Mouse (Mus musculus): Measurements from ENCODE around the gene Gm11627. TPM values are rescaled to one million over a fixed set of nuclear protein-coding genes. Genes with fewer than 3 reads are reported as not detected.
A peak's percentile ranks its signal among the peaks of the same experiment; 100 is the strongest.
"Not testable (repeated sequence)": the region's sequence is repeated elsewhere in the genome, so short reads cannot be mapped to it uniquely, and the experiment has no call there.

Gene Gm11627
- polyA plus RNA-seq, 1 experiment from 2014 or later: 7.3 TPM

- peak overlapping the region; percentile 92 for H3K27ac ChIP-seq
- H3K4me2 ChIP-seq (replicated peaks): peak overlapping the region; percentile 65
- peak overlapping the region; percentile 98 for H3K9ac ChIP-seq
- peak; percentile 62 for ATAC-seq (ENCODE audit: low FRiP score, low read depth)
- no peaks in the 10 kb centered on the region for H3K9me3 ChIP-seq
- no peaks in the 10 kb centered on the region for H3K27me3 ChIP-seq (replicated peaks)
- H3K4me1 ChIP-seq: peaks cover 17% of the 10 kb centered on the region
- no peaks in the 10 kb centered on the region for H3K36me3 ChIP-seq
- H3K4me3 ChIP-seq: peak overlapping the region; percentile 96
- under 1% methylated on average over 39 of the region's 39 CpGs for WGBS
Observed at GRCm38 (mm10) chr11:102555400-102556030, 23.7 kb downstream of the Gm11627 start.

- no peak overlapping the region for H3K27ac ChIP-seq
Observed at GRCm38 (mm10) chr11:102552051-102552450, 27.2 kb downstream of the Gm11627 start.

GRCm38 (mm10) chr11:102551176-102551575 is 28.1 kb downstream of the Gm11627 start:
- peaks cover 5% of the 10 kb centered on the region; the same call in 1 of the 2 replicates for H3K36me3 ChIP-seq
- H3K27me3 ChIP-seq (replicated peaks): no peaks in the 10 kb centered on the region
- H3K4me2 ChIP-seq (replicated peaks): no peak overlapping the region
- peaks cover 17% of the 10 kb centered on the region for H3K4me1 ChIP-seq
- H3K9ac ChIP-seq: no peak overlapping the region
- no peaks in the 10 kb centered on the region for H3K9me3 ChIP-seq
- no peak overlapping the region for H3K4me3 ChIP-seq
- no peak overlapping the region for H3K27ac ChIP-seq
- no peak for ATAC-seq (ENCODE audit: low FRiP score, low read depth)

More at GRCm38 (mm10) chr11:102552051-102552450, 27.2 kb downstream of the Gm11627 start:
- ATAC-seq (ENCODE audit: low FRiP score, low read depth): no peak
- Histone ChIP-seq H3K4me2 (replicated peaks) (no peak overlapping the region), H3K4me3 (no peak overlapping the region), H3K27me3 (replicated peaks) (no peaks in the 10 kb centered on the region), H3K36me3 (peaks cover 5% of the 10 kb centered on the region; the same call in 1 of the 2 replicates), H3K9me3 (no peaks in the 10 kb centered on the region), H3K9ac (no peak overlapping the region), H3K4me1 (peaks cover 17% of the 10 kb centered on the region)
- WGBS: 89% methylated on average over 3 of the region's 3 CpGs

GRCm38 (mm10) chr11:102541471-102541870 is 37.8 kb downstream of the Gm11627 start:
- H3K4me3 ChIP-seq: no peak overlapping the region
- H3K9ac ChIP-seq: no peak overlapping the region
- H3K27ac ChIP-seq: no peak overlapping the region
- no peak overlapping the region for H3K4me2 ChIP-seq (replicated peaks)
- ATAC-seq (ENCODE audit: low FRiP score, low read depth): no peak
- H3K36me3 ChIP-seq: 0 out of 2 replicates have a peak, but pooled peaks cover 3% of the 10 kb centered on the region
- H3K27me3 ChIP-seq (replicated peaks): no peaks in the 10 kb centered on the region
- 0 out of 2 replicates have a peak, but pooled peaks cover 3% of the 10 kb centered on the region for H3K4me1 ChIP-seq
- 97% methylated on average over 5 of the region's 5 CpGs for WGBS
- no peaks in the 10 kb centered on the region for H3K9me3 ChIP-seq

GRCm38 (mm10) chr11:102540286-102540685 is 39.0 kb downstream of the Gm11627 start:
- not testable (repeated sequence) for H3K4me2 ChIP-seq (replicated peaks); ATAC-seq (ENCODE audit: low FRiP score, low read depth); H3K36me3 ChIP-seq; H3K27me3 ChIP-seq (replicated peaks); H3K27ac ChIP-seq; H3K4me1 ChIP-seq; H3K9ac ChIP-seq; H3K4me3 ChIP-seq; H3K9me3 ChIP-seq

GRCm38 (mm10) chr11:102539690-102540089 is 39.6 kb downstream of the Gm11627 start:
- Histone ChIP-seq H3K9ac (no peak overlapping the region), H3K36me3 (peaks cover 7% of the 10 kb centered on the region; the same call in 1 of the 2 replicates), H3K9me3 (no peaks in the 10 kb centered on the region), H3K4me2 (replicated peaks) (no peak overlapping the region), H3K4me1 (0 out of 2 replicates have a peak, but pooled peaks cover 3% of the 10 kb centered on the region), H3K4me3 (no peak overlapping the region), H3K27ac (no peak overlapping the region), H3K27me3 (replicated peaks) (no peaks in the 10 kb centered on the region)
- no peak for ATAC-seq (ENCODE audit: low FRiP score, low read depth)
- WGBS: 74% methylated on average over 1 of the region's 1 CpGs

GRCm38 (mm10) chr11:102536210-102536609 is 43.1 kb downstream of the Gm11627 start:
- Histone ChIP-seq H3K4me2 (replicated peaks) (no peak overlapping the region), H3K36me3 (peaks cover 7% of the 10 kb centered on the region; the same call in 1 of the 2 replicates), H3K9me3 (no peaks in the 10 kb centered on the region), H3K27me3 (replicated peaks) (no peaks in the 10 kb centered on the region), H3K9ac (no peak overlapping the region), H3K4me3 (no peak overlapping the region), H3K27ac (no peak overlapping the region), H3K4me1 (no peaks in the 10 kb centered on the region)
- ATAC-seq (ENCODE audit: low FRiP score, low read depth): no peak
- WGBS: 66% methylated on average over 3 of the region's 3 CpGs

- no peak overlapping the region for H3K27ac ChIP-seq
- no peaks in the 10 kb centered on the region for H3K27me3 ChIP-seq (replicated peaks)
- ATAC-seq (ENCODE audit: low FRiP score, low read depth): no peak
- peaks cover 7% of the 10 kb centered on the region; the same call in 1 of the 2 replicates for H3K36me3 ChIP-seq
- H3K9me3 ChIP-seq: no peaks in the 10 kb centered on the region
- H3K4me3 ChIP-seq: no peak overlapping the region
- no peaks in the 10 kb centered on the region for H3K4me1 ChIP-seq
- no peak overlapping the region for H3K9ac ChIP-seq
- 92% methylated on average over 2 of the region's 2 CpGs for WGBS
- H3K4me2 ChIP-seq (replicated peaks): no peak overlapping the region
Observed at GRCm38 (mm10) chr11:102534078-102534477, 45.2 kb downstream of the Gm11627 start.

GRCm38 (mm10) chr11:102531425-102531824 is 47.8 kb downstream of the Gm11627 start:
- no peaks in the 10 kb centered on the region for H3K4me1 ChIP-seq
- no peak for ATAC-seq (ENCODE audit: low FRiP score, low read depth)
- H3K27ac ChIP-seq: no peak overlapping the region
- no peak overlapping the region for H3K9ac ChIP-seq
- WGBS: 38% methylated on average over 5 of the region's 5 CpGs
- no peaks in the 10 kb centered on the region for H3K9me3 ChIP-seq
- H3K4me2 ChIP-seq (replicated peaks): no peak overlapping the region
- no peaks in the 10 kb centered on the region for H3K27me3 ChIP-seq (replicated peaks)
- H3K36me3 ChIP-seq: peaks cover 3% of the 10 kb centered on the region; the same call in 1 of the 2 replicates
- H3K4me3 ChIP-seq: no peak overlapping the region

Other genes with a start within 250 kb of the Gm11627 start
- gene Slc4a1, start 213.3 kb downstream of the Gm11627 start, polyA plus RNA-seq (2016; fragmentation: Nextera tagmentation; extraction: Ambion mirVana): 18.8 and 23.6 TPM in 2 replicates
- gene Rundc3a, start 186.1 kb downstream of the Gm11627 start, polyA plus RNA-seq (2016; fragmentation: Nextera tagmentation; extraction: Ambion mirVana): 152 and 171 TPM in 2 replicates
- 148 and 162 TPM in 2 replicates for gene Slc25a39, start 171.5 kb downstream of the Gm11627 start, polyA plus RNA-seq (2016; fragmentation: Nextera tagmentation; extraction: Ambion mirVana)
- gene Grn, start 149.1 kb downstream of the Gm11627 start, polyA plus RNA-seq (2016; fragmentation: Nextera tagmentation; extraction: Ambion mirVana): 75.2 and 86.1 TPM in 2 replicates
- gene Fam171a2, start 131.8 kb downstream of the Gm11627 start, polyA plus RNA-seq (2016; fragmentation: Nextera tagmentation; extraction: Ambion mirVana): 23.3 and 23.7 TPM in 2 replicates
- gene Itga2b, start 109.3 kb downstream of the Gm11627 start, polyA plus RNA-seq (2016; fragmentation: Nextera tagmentation; extraction: Ambion mirVana): 7.0 and 7.6 TPM in 2 replicates
- 69.0 and 71.0 TPM in 2 replicates for gene Gpatch8, start 23.1 kb downstream of the Gm11627 start, polyA plus RNA-seq (2016; fragmentation: Nextera tagmentation; extraction: Ambion mirVana)
- 38.2 and 44.0 TPM in 2 replicates for gene Fzd2, start 24.9 kb upstream of the Gm11627 start, polyA plus RNA-seq (2016; fragmentation: Nextera tagmentation; extraction: Ambion mirVana)
- 0.58 and 0.60 TPM in 2 replicates for gene Meioc, start 84.3 kb upstream of the Gm11627 start, polyA plus RNA-seq (2016; fragmentation: Nextera tagmentation; extraction: Ambion mirVana)
- 43.7 and 45.9 TPM in 2 replicates for gene Ccdc43, start 118.3 kb upstream of the Gm11627 start, polyA plus RNA-seq (2016; fragmentation: Nextera tagmentation; extraction: Ambion mirVana)
- gene Adam11, start 182.0 kb upstream of the Gm11627 start, polyA plus RNA-seq (2016; fragmentation: Nextera tagmentation; extraction: Ambion mirVana): 33.2 and 41.6 TPM in 2 replicates
- gene Gjc1, start 240.2 kb upstream of the Gm11627 start, polyA plus RNA-seq (2016; fragmentation: Nextera tagmentation; extraction: Ambion mirVana): 83.3 and 84.9 TPM in 2 replicates